Mouse (Mus musculus) heart, postnatal 4 days (tissue): ENCODE results near the gene Hs6st1. TPM values are rescaled to one million over a fixed set of nuclear protein-coding genes. Genes with fewer than 3 reads are reported as not detected.

ENCODE experiments used
- DNase-seq: peaks from one replicate; pipeline ENCODE4 v3.0.0; 2021
- microRNA-seq, 2 experiments: library from miRNA; unstranded; fragments of <30 nt; microRNA quantifications; one replicate each; pipeline ENCODE4 v1.2.0; 2021 to 2022
- total RNA-seq, 2 experiments: library from RNA; stranded (reverse); gene quantifications; 2 replicates each; pipeline ENCODE4 v1.2.3; 2021

Hs6st1 gene
- total RNA-seq, 2 experiments from 2014 or later, result 30.0 to 33.3 TPM

- peak; percentile 21 for DNase-seq
These were observed 62.3 kb downstream of the Hs6st1 start for GRCm38 (mm10) chr1:36130307-36131035.

- DNase-seq, result no peak
These were observed 63.0 kb downstream of the Hs6st1 start for GRCm38 (mm10) chr1:36131154-36131553.

GRCm38 (mm10) chr1:36131766-36132165, 63.6 kb downstream of the Hs6st1 start:
- DNase-seq, result no peak

- DNase-seq, result no peak
These were observed 64.0 kb downstream of the Hs6st1 start for GRCm38 (mm10) chr1:36132211-36132610.

- DNase-seq, result no peak
These were observed 64.8 kb downstream of the Hs6st1 start for GRCm38 (mm10) chr1:36133041-36133440.

GRCm38 (mm10) chr1:36133647-36134046, 65.4 kb downstream of the Hs6st1 start:
- DNase-seq, result no peak

GRCm38 (mm10) chr1:36134584-36134983, 66.4 kb downstream of the Hs6st1 start:
- DNase-seq, result peak; percentile 80

GRCm38 (mm10) chr1:36140311-36140710, 72.1 kb downstream of the Hs6st1 start:
- no peak for DNase-seq

GRCm38 (mm10) chr1:36145050-36145449, 76.8 kb downstream of the Hs6st1 start:
- DNase-seq, result peak; percentile 60

- no peak for DNase-seq
These were observed 80.6 kb downstream of the Hs6st1 start for GRCm38 (mm10) chr1:36148809-36149208.

GRCm38 (mm10) chr1:36149411-36149810, 81.2 kb downstream of the Hs6st1 start:
- DNase-seq, result peak; percentile 50

Small RNA genes lying within 50 kb of the gene (microRNA-seq; reads per million reads assigned to microRNA genes)
- gene Mir6897, result 0.41 to 1.7 reads per million in 2 experiments

Other genes with a start within 250 kb of the Hs6st1 start
- gene Uggt1, start 176.3 kb downstream of the Hs6st1 start, total RNA-seq, result 10 to 100 TPM; 39.0 to 39.3 TPM
- gene Neurl3, start 206.3 kb downstream of the Hs6st1 start, total RNA-seq, result 1 to 10 TPM; 4.9 to 5.3 TPM
- 10 to 100 TPM; 27.7 to 27.9 TPM for gene Arid5a, start 239.3 kb downstream of the Hs6st1 start, total RNA-seq